Mouse (Mus musculus) myocyte (in vitro differentiated cells): Measurements from ENCODE around the gene Zbtb32.

Experiments
- POLR2A ChIP-seq: IDR thresholded peaks from one replicate; pipeline ENCODE4 v1.6.1; 2011; ENCODE audit warnings: low read depth, mild to moderate bottlenecking, control low read depth, moderate library complexity; ENCODE audit not compliant: insufficient read length
- POLR2AphosphoS2 ChIP-seq: IDR thresholded peaks from one replicate; pipeline ENCODE4 v1.6.1; 2011; ENCODE audit warnings: low read depth, control low read depth; ENCODE audit not compliant: insufficient read length
- REST ChIP-seq: IDR thresholded peaks from one replicate; pipeline ENCODE4 v1.6.1; 2011; ENCODE audit warnings: mild to moderate bottlenecking, control low read depth, moderate library complexity; ENCODE audit not compliant: insufficient read depth, insufficient read length

DNA sequence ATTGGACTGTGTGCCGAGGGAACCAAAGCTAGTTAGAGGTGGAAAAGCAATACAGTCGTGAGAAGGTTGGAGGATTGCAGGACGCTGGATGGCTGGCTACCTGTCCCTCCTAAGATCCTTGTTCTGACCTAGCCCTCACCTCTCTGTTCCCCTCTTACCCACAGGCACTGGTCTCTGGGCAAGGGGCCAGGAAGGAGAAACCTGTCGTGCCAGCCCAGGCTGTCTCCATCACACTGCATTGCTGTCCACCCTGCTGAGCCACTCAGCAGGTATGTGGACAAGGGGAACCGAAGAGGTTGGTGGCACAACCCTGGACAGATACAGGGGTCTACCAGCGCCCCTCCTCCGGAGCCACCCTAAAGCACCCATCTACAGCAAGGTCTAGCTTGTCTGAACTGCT lies 1.9 kb upstream of the Zbtb32 start:
- TF ChIP-seq POLR2AphosphoS2 (no peak), POLR2A (no peak), REST (no peak)
